19 mouse cellular contexts compared by ENCODE assay signal in genomic region chr12:100568105-100568504, GRCm38 (mm10).
"Had no signal": no experiment of that assay in that cellular context is flagged by ENCODE, and none has a peak within 500 bp of the region (broad histone marks: within the 10 kb centered on the region; RNA-seq: fewer than 3 reads in every experiment).

No protein-coding gene starts in this region.

- H3K27me3 ChIP-seq: kidney, embryonic 15.5 days; limb, embryonic 12.5 days; limb, embryonic 15.5 days; neural tube, embryonic 12.5 days; neural tube, embryonic 15.5 days; stomach, embryonic 15.5 days had no signal

- ATAC-seq: liver, postnatal 0 days; lung, postnatal 0 days had no signal

- H3K36me3 ChIP-seq: neural tube, embryonic 12.5 days; stomach, embryonic 15.5 days had no signal

- H3K4me3 ChIP-seq: kidney, embryonic 15.5 days; limb, embryonic 12.5 days; limb, embryonic 15.5 days; neural tube, embryonic 12.5 days; neural tube, embryonic 15.5 days; stomach, embryonic 15.5 days had no signal

- H3K4me1 ChIP-seq: kidney, embryonic 15.5 days; limb, embryonic 12.5 days; limb, embryonic 15.5 days; neural tube, embryonic 12.5 days; neural tube, embryonic 15.5 days; stomach, embryonic 15.5 days had no signal

- H3K9me3 ChIP-seq: kidney, embryonic 15.5 days; limb, embryonic 12.5 days; limb, embryonic 15.5 days; neural tube, embryonic 12.5 days; neural tube, embryonic 15.5 days; stomach, embryonic 15.5 days had no signal

- H3K27ac ChIP-seq: kidney, embryonic 15.5 days; limb, embryonic 12.5 days; limb, embryonic 15.5 days; liver, embryonic 14.5 days; macrophage; neural tube, embryonic 12.5 days; neural tube, embryonic 15.5 days; stomach, embryonic 15.5 days had no signal

- H3K9ac ChIP-seq: kidney, embryonic 15.5 days; limb, embryonic 12.5 days; limb, embryonic 15.5 days; liver, embryonic 14.5 days; liver, postnatal 0 days; lung, embryonic 14.5 days; neural tube, embryonic 12.5 days; neural tube, embryonic 15.5 days; stomach, embryonic 15.5 days had no signal

- DNase-seq: kidney, adult 11 months; kidney, adult 8-10 months; kidney, postnatal 10 days; kidney, postnatal 36 days; left cerebral cortex, postnatal 4 days; liver, postnatal 0 days; lung, embryonic 14.5 days; midbrain, embryonic 14.5 days; spleen, adult 18-20 months; thymus, postnatal 36 days had no signal
